Mouse (Mus musculus) intestine, embryonic 14.5 days (tissue): Measurements from ENCODE around the gene Olfr548-ps1. TPM values are rescaled to one million over a fixed set of nuclear protein-coding genes. Genes with fewer than 3 reads are reported as not detected.
"Not testable (repeated sequence)": the region's sequence is repeated elsewhere in the genome, so short reads cannot be mapped to it uniquely, and the experiment has no call there.

Experiments used
- ATAC-seq: fragments of 200-750 bp; cut with Nextera tagmentation; replicated peaks from 2 replicates; pipeline ENCODE4 v1.8.0; 2017; ENCODE audit warnings: low read depth, moderate number of reproducible peaks, moderate TSS enrichment, moderate library complexity; ENCODE audit not compliant: low FRiP score, low TSS enrichment
- DNase-seq: peaks from one replicate; pipeline ENCODE4 v3.0.0-alpha.2; 2018; ENCODE audit warnings: low spot score
- H3K27ac ChIP-seq: fragments of 300-500 bp; sonication (generic); 2 replicates; pipeline ENCODE4 v1.5.1; 2014; ENCODE audit warnings: low read depth, mild to moderate bottlenecking, control low read depth
- H3K27me3 ChIP-seq: fragments of 300-500 bp; sonication (generic); replicated peaks from 2 replicates; pipeline ENCODE4 v1.6.1; 2014; ENCODE audit warnings: low read length, control low read depth; ENCODE audit not compliant: control insufficient read depth, insufficient read depth
- H3K36me3 ChIP-seq: fragments of 300-500 bp; sonication (generic); 2 replicates; pipeline ENCODE4 v1.6.1; 2014; ENCODE audit warnings: low read length, control low read depth; ENCODE audit not compliant: control insufficient read depth, insufficient read depth
- H3K4me1 ChIP-seq: fragments of 300-500 bp; sonication (generic); replicated peaks from 2 replicates; pipeline ENCODE4 v1.6.1; 2014; ENCODE audit warnings: low read length, control low read depth, mixed read lengths; ENCODE audit not compliant: control insufficient read depth, insufficient read depth
- H3K4me2 ChIP-seq: fragments of 300-500 bp; sonication (generic); 2 replicates; pipeline ENCODE4 v1.6.1; 2014; ENCODE audit warnings: low read length
- H3K4me3 ChIP-seq: fragments of 300-500 bp; sonication (generic); 2 replicates; pipeline ENCODE4 v1.5.1; 2014; ENCODE audit warnings: low read depth, low read length, control low read depth, mixed read lengths
- H3K9ac ChIP-seq: fragments of 300-500 bp; sonication (generic); 2 replicates; pipeline ENCODE4 v1.6.1; 2014; ENCODE audit warnings: mild to moderate bottlenecking, low read length
- H3K9me3 ChIP-seq: fragments of 300-500 bp; sonication (generic); 2 replicates; pipeline ENCODE4 v1.6.1; 2016; ENCODE audit warnings: low read length, control low read depth; ENCODE audit not compliant: control insufficient read depth
- WGBS: fragments of 180-500 bp; shearing (Covaris S2); extraction: QIAGEN DNeasy Blood & Tissue Kit; methylation state at CpG from one replicate; pipeline ENCODE4 v1.1.7; 2014; 5-methylcytosine and 5-hydroxymethylcytosine counted together
- polyA plus RNA-seq: library from polyadenylated mRNA; unstranded; fragments of >200 nt; fragmentation: Nextera tagmentation; extraction: Ambion mirVana; gene quantifications from 2 replicates; pipeline ENCODE4 v1.2.1, GENCODE M21; 2014

The Olfr548-ps1 gene
- polyA plus RNA-seq: not detected in 2 replicates

GRCm38 (mm10) chr7:102540596-102540995 lies at the start of gene Olfr548-ps1:
Gene Olfr548-ps1 (plus strand): TSS chr7:102540896.
- H3K9ac ChIP-seq: no peak within 1 kb of the TSS
- H3K27me3 ChIP-seq: no peaks in the 10 kb centered on the region
- no peaks in the 10 kb centered on the region for H3K36me3 ChIP-seq
- DNase-seq (no peak), ATAC-seq (no peak)
- no peak within 1 kb of the TSS for H3K4me3 ChIP-seq
- no peaks in the 10 kb centered on the region for H3K9me3 ChIP-seq
- no peak within 1 kb of the TSS for H3K27ac ChIP-seq
- H3K4me2 ChIP-seq: no peak within 1 kb of the TSS
- no peaks in the 10 kb centered on the region for H3K4me1 ChIP-seq
- WGBS: 76% methylated on average over 2 of the region's 2 CpGs

GRCm38 (mm10) chr7:102494416-102494815 lies 46.3 kb upstream of the Olfr548-ps1 start:
- H3K4me1 ChIP-seq, H3K36me3 ChIP-seq, H3K27ac ChIP-seq, H3K9ac ChIP-seq, ATAC-seq, DNase-seq, H3K9me3 ChIP-seq, H3K4me3 ChIP-seq, H3K27me3 ChIP-seq, H3K4me2 ChIP-seq: not testable (repeated sequence)
- 53% methylated on average over 6 of the region's 7 CpGs for WGBS

- H3K4me3 ChIP-seq: no peak within 1 kb of the TSS
- 65% methylated on average over 3 of the region's 3 CpGs for WGBS
- ATAC-seq: no peak
Measured at GRCm38 (mm10) chr7:102499473-102499872, 41.2 kb upstream of the Olfr548-ps1 start, which contains the start of gene Olfr545. Gene Olfr545 (minus strand): TSS chr7:102499573.

GRCm38 (mm10) chr7:102501986-102502385 lies 38.7 kb upstream of the Olfr548-ps1 start:
- no peak for DNase-seq
- ATAC-seq: no peak
- H3K4me1 ChIP-seq: no peaks in the 10 kb centered on the region
- H3K4me3 ChIP-seq: no peak overlapping the region
- no peak overlapping the region for H3K27ac ChIP-seq
- no peak overlapping the region for H3K4me2 ChIP-seq
- H3K9ac ChIP-seq: no peak overlapping the region
- H3K36me3 ChIP-seq: no peaks in the 10 kb centered on the region
- WGBS: 82% methylated on average over 5 of the region's 5 CpGs
- H3K27me3 ChIP-seq: no peaks in the 10 kb centered on the region
- no peaks in the 10 kb centered on the region for H3K9me3 ChIP-seq

More at GRCm38 (mm10) chr7:102499473-102499872, 41.2 kb upstream of the Olfr548-ps1 start, which contains the start of gene Olfr545:
- H3K27me3 ChIP-seq: no peaks in the 10 kb centered on the region
- no peak within 1 kb of the TSS for H3K4me2 ChIP-seq
- no peak within 1 kb of the TSS for H3K9ac ChIP-seq
- DNase-seq: no peak
- no peaks in the 10 kb centered on the region for H3K36me3 ChIP-seq
- no peak within 1 kb of the TSS for H3K27ac ChIP-seq
- H3K4me1 ChIP-seq: no peaks in the 10 kb centered on the region
- H3K9me3 ChIP-seq: no peaks in the 10 kb centered on the region

- no peak overlapping the region for H3K9ac ChIP-seq
- 48% methylated on average over 3 of the region's 3 CpGs for WGBS
- ATAC-seq: peak; percentile 64
Measured at GRCm38 (mm10) chr7:102506848-102507247, 33.8 kb upstream of the Olfr548-ps1 start.

GRCm38 (mm10) chr7:102508066-102508465 lies 32.6 kb upstream of the Olfr548-ps1 start:
- H3K4me3 ChIP-seq: no peak overlapping the region
- H3K9ac ChIP-seq: no peak overlapping the region
- ATAC-seq: no peak
- DNase-seq: peak; percentile 31
- no peaks in the 10 kb centered on the region for H3K9me3 ChIP-seq
- no peaks in the 10 kb centered on the region for H3K36me3 ChIP-seq
- WGBS: 88% methylated on average over 9 of the region's 9 CpGs
- H3K27ac ChIP-seq: no peak overlapping the region
- no peaks in the 10 kb centered on the region for H3K4me1 ChIP-seq
- no peak overlapping the region for H3K4me2 ChIP-seq
- H3K27me3 ChIP-seq: no peaks in the 10 kb centered on the region

More at GRCm38 (mm10) chr7:102506848-102507247, 33.8 kb upstream of the Olfr548-ps1 start:
- H3K4me1 ChIP-seq: no peaks in the 10 kb centered on the region
- no peak overlapping the region for H3K4me3 ChIP-seq
- no peaks in the 10 kb centered on the region for H3K9me3 ChIP-seq
- DNase-seq: peak; percentile 84
- no peak overlapping the region for H3K27ac ChIP-seq
- no peaks in the 10 kb centered on the region for H3K36me3 ChIP-seq
- H3K4me2 ChIP-seq: no peak overlapping the region
- H3K27me3 ChIP-seq: no peaks in the 10 kb centered on the region

- DNase-seq: no peak
- Histone ChIP-seq H3K9me3 (no peaks in the 10 kb centered on the region), H3K9ac (no peak overlapping the region), H3K27me3 (no peaks in the 10 kb centered on the region), H3K36me3 (no peaks in the 10 kb centered on the region), H3K4me1 (no peaks in the 10 kb centered on the region), H3K4me2 (no peak overlapping the region), H3K27ac (no peak overlapping the region), H3K4me3 (no peak overlapping the region)
- ATAC-seq: no peak
- WGBS: 89% methylated on average over 6 of the region's 6 CpGs
Measured at GRCm38 (mm10) chr7:102508666-102509065, 32.0 kb upstream of the Olfr548-ps1 start.

GRCm38 (mm10) chr7:102509726-102510125 lies 31.0 kb upstream of the Olfr548-ps1 start:
- DNase-seq (no peak), ATAC-seq (no peak)
- no peaks in the 10 kb centered on the region for H3K9me3 ChIP-seq
- H3K27ac ChIP-seq: no peak overlapping the region
- 80% methylated on average over 7 of the region's 7 CpGs for WGBS
- H3K4me2 ChIP-seq: no peak overlapping the region
- no peak overlapping the region for H3K4me3 ChIP-seq
- no peaks in the 10 kb centered on the region for H3K36me3 ChIP-seq
- H3K4me1 ChIP-seq: no peaks in the 10 kb centered on the region
- H3K9ac ChIP-seq: no peak overlapping the region
- no peaks in the 10 kb centered on the region for H3K27me3 ChIP-seq

- no peak for ATAC-seq
- Histone ChIP-seq H3K4me2 (no peak overlapping the region), H3K4me3 (no peak overlapping the region), H3K9ac (no peak overlapping the region), H3K27me3 (no peaks in the 10 kb centered on the region), H3K4me1 (no peaks in the 10 kb centered on the region), H3K9me3 (no peaks in the 10 kb centered on the region), H3K27ac (no peak overlapping the region), H3K36me3 (no peaks in the 10 kb centered on the region)
- DNase-seq: no peak
- WGBS: 89% methylated on average over 10 of the region's 10 CpGs
Measured at GRCm38 (mm10) chr7:102511927-102512326, 28.8 kb upstream of the Olfr548-ps1 start.
